Mouse (Mus musculus) layer of hippocampus, adult 6 months (tissue): ENCODE measurements around the gene Eme1. TPM values are rescaled to one million over a fixed set of nuclear protein-coding genes. Genes with fewer than 3 reads are reported as not detected.

Experiments
- long read RNA-seq, 2 experiments: library from polyadenylated mRNA; unstranded; transcript quantifications; one replicate each; pipeline ENCODE4 v2.0.0; 2019 to 2020
- polyA plus RNA-seq: library from polyadenylated mRNA; unstranded; fragments of <200 nt; fragmentation: Nextera tagmentation; gene quantifications from 2 replicates; pipeline ENCODE4 v1.2.3, GENCODE M21; 2021

Eme1 gene
- 0.16 and 0.29 TPM in 2 replicates for polyA plus RNA-seq
- long read RNA-seq, experiment 1, result 0 reads
- long read RNA-seq, experiment 2, result 0 reads

DNA sequence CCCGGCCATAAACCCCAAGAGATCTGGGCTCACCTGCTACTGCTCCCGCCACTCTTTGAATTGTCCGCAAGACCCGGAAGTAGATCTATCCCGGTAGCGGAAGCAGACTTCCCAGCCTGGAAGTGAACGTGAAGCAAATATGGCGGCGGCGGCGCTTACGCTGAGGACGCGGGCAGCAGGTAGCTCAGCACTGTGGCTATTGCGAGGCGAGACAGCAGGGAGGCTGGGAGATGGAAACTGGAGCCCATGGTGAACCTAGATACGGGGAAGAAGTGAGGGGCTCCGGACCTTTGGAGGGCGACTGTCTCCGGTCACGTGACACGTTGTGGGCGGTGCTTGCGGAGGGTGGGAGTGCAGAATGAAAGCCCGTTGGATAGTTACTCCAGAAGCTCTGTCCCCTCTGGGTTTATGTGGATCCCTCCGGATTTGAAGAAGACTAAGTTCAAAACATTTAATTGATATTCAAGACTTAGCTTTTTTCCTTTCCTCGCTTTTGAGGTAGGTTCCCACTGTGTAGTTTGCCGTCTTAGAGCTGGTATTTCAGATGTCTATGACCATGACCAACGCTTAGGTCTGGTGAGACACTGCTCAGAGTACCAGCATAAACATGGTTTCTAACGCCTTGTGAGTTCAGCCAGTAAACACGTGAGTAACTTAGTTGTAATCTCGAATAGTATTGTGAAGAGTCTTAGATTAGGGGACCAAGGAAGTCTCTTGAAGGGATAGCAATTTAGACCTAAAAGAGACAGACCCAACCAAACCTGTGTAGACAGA is at the start of gene Eme1, which contains the start of gene Mrpl27:
Gene Eme1, minus strand, starts transcription at position 302 of the 774 bp plus-strand sequence.
Gene Mrpl27, plus strand, starts transcription at position 105 of the 774 bp plus-strand sequence.

DNA sequence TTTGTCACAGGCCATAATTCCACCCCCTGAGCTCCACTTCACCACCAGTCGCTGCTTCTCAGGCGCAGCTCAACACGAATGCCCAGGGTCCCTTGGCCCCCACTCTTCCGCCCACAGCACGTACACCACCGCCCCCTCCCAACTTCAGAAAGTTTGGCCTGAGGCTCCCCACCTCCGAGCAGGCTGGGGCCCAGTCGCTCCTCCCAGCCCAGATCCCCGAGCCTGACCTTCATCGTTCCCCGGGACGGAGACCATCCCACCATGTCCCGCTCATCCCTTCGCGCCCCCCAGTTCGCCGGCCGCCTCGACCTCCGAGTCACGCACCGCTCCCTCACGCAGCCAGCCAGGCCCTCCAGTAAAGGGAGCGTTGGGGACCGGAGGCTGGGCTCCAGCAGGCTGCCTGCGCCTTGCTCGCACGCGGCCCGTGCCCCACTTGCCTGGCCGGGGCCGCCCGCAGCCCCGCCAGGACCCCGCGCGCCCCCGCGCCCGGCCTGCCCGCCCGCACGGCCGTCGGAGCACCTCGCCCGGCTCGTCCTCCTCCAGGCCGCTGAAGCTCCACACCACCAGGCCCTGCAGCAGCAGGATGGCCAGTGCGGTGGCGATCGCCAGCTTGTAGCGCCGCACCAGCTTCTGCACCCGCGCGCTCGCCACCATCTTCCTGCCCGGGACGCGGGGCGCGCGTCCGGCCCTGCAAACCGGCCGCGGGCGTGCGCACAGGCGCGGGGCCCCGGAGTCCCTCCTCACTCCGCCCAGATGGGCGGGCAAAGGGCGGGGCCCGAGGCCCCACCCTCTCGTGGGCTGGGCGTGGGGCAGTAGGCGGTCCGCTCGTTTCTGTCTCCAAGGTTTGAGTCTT is 23.2 kb upstream of the Eme1 start, which contains the start of gene Xylt2:
Gene Xylt2, minus strand, starts transcription at position 762 of the 853 bp plus-strand sequence.

DNA sequence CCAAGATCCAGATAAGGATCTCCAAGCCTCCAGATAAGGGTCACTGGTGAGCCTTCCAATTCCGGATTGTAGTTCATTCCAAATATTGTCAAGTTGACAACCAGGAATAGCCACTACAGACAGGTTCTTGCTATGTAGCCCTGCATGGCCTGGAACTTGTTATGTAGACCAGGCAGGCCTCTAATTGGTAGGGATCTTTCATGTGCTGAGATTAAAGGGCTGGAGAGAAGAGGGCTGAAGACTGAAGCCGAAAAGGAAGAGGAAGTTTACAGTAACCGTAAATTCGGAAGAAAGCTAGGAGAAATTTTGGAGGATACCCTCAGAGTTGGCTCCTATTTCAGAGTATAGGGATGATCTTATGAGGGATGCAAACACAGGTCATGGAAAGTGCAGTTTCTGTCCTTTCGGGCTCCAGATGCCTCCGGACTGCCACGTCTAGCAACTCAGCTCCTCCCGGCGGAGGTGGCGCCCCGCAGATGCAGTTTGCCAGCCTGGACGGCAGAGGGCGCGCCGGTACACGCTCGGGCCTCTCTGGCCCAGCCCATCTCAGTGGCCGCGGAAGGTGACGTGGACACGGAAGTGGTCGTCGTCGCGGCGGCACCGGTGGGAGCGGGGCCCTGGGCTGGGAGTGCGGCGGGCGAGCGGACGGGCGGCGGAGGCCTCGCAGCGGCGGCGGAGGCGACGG is 24.4 kb downstream of the Eme1 start, which contains the start of gene Lrrc59:
Gene Lrrc59, plus strand, starts transcription at position 569 of the 685 bp plus-strand sequence.

DNA sequence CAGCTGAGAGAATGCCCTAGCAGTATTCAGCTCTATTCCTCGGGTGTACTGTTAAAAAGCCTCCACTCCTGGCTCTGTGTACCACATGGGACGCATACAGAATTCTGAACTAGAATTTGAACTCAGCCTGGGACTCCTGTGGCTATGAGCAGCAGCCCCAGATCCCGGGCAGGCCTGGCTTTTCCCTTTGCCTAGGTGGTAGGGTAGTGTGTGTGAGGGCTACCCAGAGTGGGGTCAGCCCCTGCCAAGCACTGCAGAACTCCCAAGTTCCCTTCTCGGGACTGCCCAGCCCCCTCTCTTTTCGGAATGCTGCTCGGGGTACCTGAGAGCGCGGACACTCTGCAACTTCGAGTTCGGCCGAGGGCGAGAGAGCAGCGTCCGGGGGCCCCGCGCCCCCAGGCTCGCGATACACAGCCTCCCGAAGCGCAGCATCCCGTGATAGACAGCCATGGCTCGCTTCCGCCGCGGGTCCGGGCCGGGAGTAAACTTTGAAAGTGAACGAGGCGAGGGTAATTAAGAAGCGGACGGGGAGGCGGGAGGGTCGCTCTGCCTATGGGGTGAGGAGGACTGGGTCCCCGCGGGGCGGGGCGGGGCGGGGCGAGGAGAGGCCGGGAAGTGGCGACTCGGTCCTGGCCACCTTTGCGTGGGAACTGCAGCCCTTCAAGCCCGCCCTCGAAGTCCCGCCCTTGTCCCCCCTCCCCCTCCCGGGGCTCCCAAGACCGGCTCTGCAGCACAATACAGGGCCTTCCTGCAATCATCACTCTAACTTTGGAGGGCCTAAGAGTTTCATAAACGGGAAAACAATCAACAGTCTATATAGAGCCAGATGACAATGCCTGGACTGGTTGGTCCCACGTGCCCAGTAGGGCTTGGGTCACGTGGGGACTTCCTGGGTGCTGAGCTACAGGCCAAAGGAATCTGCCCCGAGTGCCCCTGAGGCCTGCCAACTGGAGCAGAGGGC is 52.2 kb downstream of the Eme1 start, which contains the start of gene Acsf2:
Gene Acsf2, minus strand, starts transcription at position 551 of the 961 bp plus-strand sequence.

Other genes starting within 250 kb of the Eme1 start
- 4.9 and 6.2 TPM in 2 replicates for gene Cacna1g, start 179.8 kb downstream of the Eme1 start, polyA plus RNA-seq
- not detected in 2 replicates for gene Spata20, start 167.8 kb downstream of the Eme1 start, polyA plus RNA-seq
- 1.5 and 6.9 TPM in 2 replicates for gene Epn3, start 154.0 kb downstream of the Eme1 start, polyA plus RNA-seq
- 2.1 and 3.4 TPM in 2 replicates for gene Mycbpap, start 132.2 kb downstream of the Eme1 start, polyA plus RNA-seq
- 2.7 and 3.7 TPM in 2 replicates for gene Rsad1, start 104.7 kb downstream of the Eme1 start, polyA plus RNA-seq
- gene Chad, start 88.9 kb downstream of the Eme1 start, polyA plus RNA-seq, result 0.19 and 0.34 TPM in 2 replicates
- gene Acsf2, start 52.1 kb downstream of the Eme1 start, polyA plus RNA-seq, result 5.9 and 6.7 TPM in 2 replicates
- 25.3 and 27.7 TPM in 2 replicates for gene Lrrc59, start 24.2 kb downstream of the Eme1 start, polyA plus RNA-seq
- gene Mrpl27, start 197 bp downstream of the Eme1 start, polyA plus RNA-seq, result 152 and 155 TPM in 2 replicates
- 12.1 and 12.7 TPM in 2 replicates for gene Xylt2, start 23.6 kb upstream of the Eme1 start, polyA plus RNA-seq
- 0.13 TPM in 1 of 2 replicates, not detected in the other for gene Gm11541, start 50.5 kb upstream of the Eme1 start, polyA plus RNA-seq
- gene Cdc34b, start 87.8 kb upstream of the Eme1 start, polyA plus RNA-seq, result not detected in 2 replicates
- gene Tmem92, start 128.7 kb upstream of the Eme1 start, polyA plus RNA-seq, result not detected in 2 replicates